Mouse (Mus musculus) kidney, embryonic 14.5 days (tissue): ENCODE results near the gene Tenm3. TPM values are rescaled to one million over a fixed set of nuclear protein-coding genes. Genes with fewer than 3 reads are reported as not detected.

Experiments used
- ATAC-seq: fragments of 200-750 bp; cut with Nextera tagmentation; 2 replicates; pipeline ENCODE4 v1.8.0; 2017; ENCODE audit warnings: moderate number of reproducible peaks, mild to moderate bottlenecking, moderate TSS enrichment, moderate library complexity; ENCODE audit not compliant: low FRiP score, low TSS enrichment
- H3K27ac ChIP-seq: fragments of 300-500 bp; sonication (generic); 2 replicates; pipeline ENCODE4 v1.5.1; 2014; ENCODE audit warnings: low read depth, mild to moderate bottlenecking, low read length, moderate library complexity, mixed read lengths
- H3K27me3 ChIP-seq: fragments of 300-500 bp; sonication (generic); 2 replicates; pipeline ENCODE4 v1.6.1; 2014; ENCODE audit warnings: mild to moderate bottlenecking, low read length; ENCODE audit not compliant: control insufficient read depth, insufficient read depth
- H3K36me3 ChIP-seq: fragments of 300-500 bp; sonication (generic); 2 replicates; pipeline ENCODE4 v1.6.1; 2014; ENCODE audit warnings: low read length, mixed read lengths; ENCODE audit not compliant: control insufficient read depth, insufficient read depth
- H3K4me1 ChIP-seq: fragments of 300-500 bp; sonication (generic); 2 replicates; pipeline ENCODE4 v1.6.1; 2014; ENCODE audit warnings: low read length, mixed read lengths; ENCODE audit not compliant: control insufficient read depth, insufficient read depth
- H3K4me2 ChIP-seq: fragments of 300-500 bp; sonication (generic); replicated peaks from 2 replicates; pipeline ENCODE4 v1.6.1; 2014; ENCODE audit warnings: low read depth, mild to moderate bottlenecking, low read length
- H3K4me3 ChIP-seq: fragments of 300-500 bp; sonication (generic); 2 replicates; pipeline ENCODE4 v1.5.1; 2014; ENCODE audit warnings: mild to moderate bottlenecking, low read length
- H3K9ac ChIP-seq: fragments of 300-500 bp; sonication (generic); 2 replicates; pipeline ENCODE4 v1.6.1; 2014; ENCODE audit warnings: low read depth, mild to moderate bottlenecking, low read length, moderate library complexity
- H3K9me3 ChIP-seq: fragments of 300-500 bp; sonication (generic); 2 replicates; pipeline ENCODE4 v1.6.1; 2016; ENCODE audit warnings: low read length; ENCODE audit not compliant: control insufficient read depth
- WGBS: fragments of 180-500 bp; shearing (Covaris S2); extraction: QIAGEN DNeasy Blood & Tissue Kit; methylation state at CpG from one replicate; pipeline ENCODE4 v1.1.7; 2014; 5-methylcytosine and 5-hydroxymethylcytosine counted together
- polyA plus RNA-seq: library from polyadenylated mRNA; unstranded; fragments of >200 nt; fragmentation: Nextera tagmentation; extraction: Ambion mirVana; gene quantifications from 2 replicates; pipeline ENCODE4 v1.2.1, GENCODE M21; 2014

Tenm3 gene
- polyA plus RNA-seq, 1 experiment from 2014 or later: 34.4 TPM

DNA sequence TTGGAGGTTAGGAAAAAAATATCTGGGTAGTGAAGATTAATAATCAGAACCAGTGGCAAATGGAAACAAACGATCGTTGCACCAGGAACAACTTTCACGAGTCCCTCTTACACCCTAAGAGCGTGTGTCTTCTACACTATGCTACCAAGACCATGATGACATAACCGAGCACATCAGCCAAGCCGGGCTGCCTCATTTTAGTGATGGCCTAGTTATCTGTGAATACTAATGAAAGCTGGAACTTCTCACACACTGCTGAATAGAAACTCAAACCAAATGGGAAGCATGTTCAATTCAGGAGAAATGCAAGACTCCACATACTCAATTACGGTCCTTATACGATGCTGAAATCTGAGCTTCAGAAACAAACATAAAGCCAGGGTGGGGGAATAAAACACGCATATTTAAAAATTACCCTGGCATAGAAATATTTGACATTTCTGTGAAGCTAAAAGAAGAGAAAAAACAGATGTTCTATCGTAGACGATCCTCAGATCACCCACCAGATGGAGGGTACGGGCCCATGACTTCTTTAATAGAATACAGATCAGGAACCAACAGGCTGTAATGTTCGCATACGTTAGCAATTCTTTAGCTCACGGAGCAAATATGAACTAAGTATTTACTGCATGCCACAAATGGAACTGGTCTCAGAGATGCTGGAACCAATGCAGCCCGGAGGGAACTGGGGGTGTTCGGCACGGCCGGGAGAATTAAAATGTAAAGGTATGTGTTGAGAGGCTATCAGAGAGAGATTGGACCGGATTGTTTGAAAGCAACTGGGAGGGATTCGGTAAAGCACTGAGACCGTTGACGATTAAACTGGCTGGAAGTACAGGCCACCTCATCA is 393.1 kb downstream of the Tenm3 start:
- H3K36me3 ChIP-seq: no peaks in the 10 kb centered on the region
- no peaks in the 10 kb centered on the region for H3K9me3 ChIP-seq
- no peak overlapping the region for H3K4me2 ChIP-seq
- no peak overlapping the region for H3K27ac ChIP-seq
- H3K9ac ChIP-seq: no peak overlapping the region
- peaks cover 17% of the 10 kb centered on the region for H3K4me1 ChIP-seq
- 74% methylated on average over 23 of the region's 23 CpGs for WGBS
- no peaks in the 10 kb centered on the region for H3K27me3 ChIP-seq
- no peak for ATAC-seq
- H3K4me3 ChIP-seq: no peak overlapping the region

DNA sequence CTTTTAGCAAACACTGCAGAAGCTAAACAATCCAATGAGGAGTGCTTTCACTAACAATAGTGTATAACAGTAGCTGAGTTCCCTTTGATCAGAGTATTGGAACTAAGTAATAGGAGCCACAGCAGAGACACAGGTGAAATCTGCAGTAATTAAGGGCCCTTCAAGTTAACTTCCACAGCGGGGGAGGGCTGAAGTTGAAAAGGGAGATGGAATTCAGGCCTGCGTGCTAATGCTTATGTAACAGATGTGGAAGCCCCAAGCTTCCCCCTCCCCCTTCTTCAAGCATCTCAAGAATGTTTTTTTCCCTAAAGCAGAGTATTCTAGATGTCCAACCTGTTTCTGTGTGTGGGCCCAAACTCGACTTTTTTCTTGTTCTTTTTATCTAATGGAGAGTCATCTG is 394.1 kb downstream of the Tenm3 start:
- no peak overlapping the region for H3K4me3 ChIP-seq
- peak overlapping the region; percentile 3; the same call in 1 of the 2 replicates for H3K4me2 ChIP-seq
- H3K4me1 ChIP-seq: peaks cover 17% of the 10 kb centered on the region
- 7% methylated on average over 3 of the region's 3 CpGs for WGBS
- no peak overlapping the region for H3K9ac ChIP-seq
- no peaks in the 10 kb centered on the region for H3K36me3 ChIP-seq
- no peak overlapping the region for H3K27ac ChIP-seq
- peak; percentile 43; the same call in 1 of the 2 replicates for ATAC-seq
- no peaks in the 10 kb centered on the region for H3K27me3 ChIP-seq
- H3K9me3 ChIP-seq: no peaks in the 10 kb centered on the region

DNA sequence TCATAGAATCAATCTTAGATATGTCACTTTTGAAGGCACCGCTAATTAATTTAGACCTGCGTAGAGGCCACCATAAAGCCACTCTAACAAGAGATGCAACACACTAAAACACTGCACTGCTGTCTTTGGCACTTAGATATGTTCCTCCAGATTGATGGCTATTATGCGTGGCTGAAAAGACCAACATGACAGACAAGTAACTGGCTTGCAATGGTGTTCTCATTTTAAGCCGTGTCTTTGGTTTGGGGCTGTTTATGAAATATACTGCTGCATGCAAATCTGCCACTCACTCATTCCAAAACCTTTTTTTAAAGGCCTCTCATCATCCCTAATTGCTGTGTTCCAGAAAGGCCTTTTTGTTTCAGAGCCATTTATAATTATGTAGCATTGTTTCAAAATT is 398.1 kb downstream of the Tenm3 start:
- Histone ChIP-seq H3K36me3 (no peaks in the 10 kb centered on the region), H3K4me2 (no peak overlapping the region), H3K27me3 (no peaks in the 10 kb centered on the region), H3K4me1 (peaks cover 11% of the 10 kb centered on the region), H3K9me3 (no peaks in the 10 kb centered on the region), H3K27ac (no peak overlapping the region), H3K4me3 (no peak overlapping the region), H3K9ac (no peak overlapping the region)
- WGBS: 94% methylated on average over 4 of the region's 4 CpGs
- no peak for ATAC-seq

DNA sequence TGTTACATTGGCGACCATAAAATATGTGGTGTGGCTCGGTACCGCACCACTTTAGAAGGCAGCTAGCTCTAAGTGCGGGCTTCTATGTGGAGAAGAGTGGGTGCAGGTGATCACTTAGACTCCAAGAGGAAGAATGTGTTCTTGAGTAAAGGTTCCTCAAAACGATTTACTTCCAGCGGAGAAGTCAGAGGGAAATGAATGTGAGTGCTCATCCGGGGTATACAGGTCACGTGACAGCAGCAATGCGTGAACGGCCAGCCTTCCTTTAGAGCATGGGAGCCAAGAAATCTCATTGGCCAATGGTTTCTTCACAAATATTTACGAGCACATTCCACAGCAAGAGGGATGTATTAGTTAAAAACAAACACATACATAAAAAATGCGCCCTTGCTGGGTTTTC is 404.3 kb downstream of the Tenm3 start:
- H3K4me1 ChIP-seq: 0 out of 2 replicates have a peak, but pooled peaks cover 8% of the 10 kb centered on the region
- ATAC-seq: no peak
- no peak overlapping the region for H3K9ac ChIP-seq
- H3K36me3 ChIP-seq: no peaks in the 10 kb centered on the region
- H3K27me3 ChIP-seq: no peaks in the 10 kb centered on the region
- no peak overlapping the region for H3K27ac ChIP-seq
- H3K4me3 ChIP-seq: no peak overlapping the region
- H3K4me2 ChIP-seq: no peak overlapping the region
- WGBS: 75% methylated on average over 12 of the region's 12 CpGs
- H3K9me3 ChIP-seq: no peaks in the 10 kb centered on the region

DNA sequence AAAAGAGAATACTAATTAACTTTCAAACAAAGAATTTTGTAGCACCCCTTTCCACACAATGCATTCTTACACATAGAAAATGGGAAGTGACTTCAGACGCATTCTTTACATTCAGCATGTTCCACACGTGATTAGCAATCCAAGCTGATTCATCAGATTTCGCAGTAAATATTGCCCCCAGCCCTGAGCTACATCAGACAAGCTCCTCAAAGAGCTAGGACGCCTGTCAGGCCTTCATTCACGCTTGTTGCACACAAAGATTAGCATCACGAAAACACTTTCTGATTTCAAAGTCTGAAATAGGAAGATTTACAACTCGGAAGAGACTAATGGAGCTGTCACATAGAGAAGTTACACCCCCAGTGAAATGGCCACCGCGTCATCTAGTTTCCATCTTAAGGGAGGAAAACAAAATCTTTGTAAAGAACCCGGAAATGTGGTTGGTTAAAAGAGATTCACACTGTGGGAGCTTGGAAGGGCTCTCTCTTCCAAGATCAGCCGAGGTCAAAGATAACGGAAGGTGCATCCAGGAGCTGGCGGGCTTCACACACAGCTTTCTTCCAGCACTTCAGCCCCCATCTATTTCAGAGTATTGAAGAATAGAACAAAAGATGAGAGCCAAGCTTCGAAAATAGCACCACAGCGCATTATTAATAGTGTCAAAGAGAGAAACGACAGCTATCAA is 406.1 kb downstream of the Tenm3 start:
- Histone ChIP-seq H3K27ac (no peak overlapping the region), H3K4me1 (0 out of 2 replicates have a peak, but pooled peaks cover 8% of the 10 kb centered on the region), H3K27me3 (no peaks in the 10 kb centered on the region), H3K9me3 (no peaks in the 10 kb centered on the region), H3K4me2 (no peak overlapping the region), H3K4me3 (no peak overlapping the region), H3K36me3 (no peaks in the 10 kb centered on the region), H3K9ac (no peak overlapping the region)
- 0 out of 2 replicates have a peak, but pooled peaks have one; percentile 4 for ATAC-seq
- WGBS: 47% methylated on average over 16 of the region's 16 CpGs

DNA sequence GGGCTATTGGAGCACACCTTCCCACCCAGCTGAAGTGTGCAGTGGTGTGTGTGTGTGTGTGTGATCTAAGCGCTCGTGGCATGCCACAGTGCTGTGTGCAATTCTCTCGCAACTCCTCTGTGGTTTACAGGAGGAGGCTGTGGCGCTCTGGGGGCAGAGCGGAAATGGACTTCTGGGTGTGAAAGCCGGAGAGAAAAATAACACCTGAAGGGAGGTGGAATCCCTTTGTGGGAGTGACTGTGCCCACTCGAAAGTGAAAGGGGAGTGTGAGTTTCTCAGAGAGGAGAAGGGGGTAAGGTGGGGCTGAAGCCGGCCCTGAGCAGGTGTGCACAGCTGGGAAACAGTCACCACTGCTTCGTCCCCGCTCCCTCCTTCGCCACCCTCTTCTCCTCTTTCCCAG is 418.6 kb downstream of the Tenm3 start:
- Histone ChIP-seq H3K27me3 (no peaks in the 10 kb centered on the region), H3K36me3 (no peaks in the 10 kb centered on the region), H3K4me3 (no peak overlapping the region), H3K9ac (no peak overlapping the region), H3K4me1 (0 out of 2 replicates have a peak, but pooled peaks cover 7% of the 10 kb centered on the region), H3K27ac (no peak overlapping the region), H3K4me2 (peak overlapping the region; percentile 17; the same call in 1 of the 2 replicates), H3K9me3 (no peaks in the 10 kb centered on the region)
- ATAC-seq: no peak; the same call in 1 of the 2 replicates
- 43% methylated on average over 11 of the region's 11 CpGs for WGBS

DNA sequence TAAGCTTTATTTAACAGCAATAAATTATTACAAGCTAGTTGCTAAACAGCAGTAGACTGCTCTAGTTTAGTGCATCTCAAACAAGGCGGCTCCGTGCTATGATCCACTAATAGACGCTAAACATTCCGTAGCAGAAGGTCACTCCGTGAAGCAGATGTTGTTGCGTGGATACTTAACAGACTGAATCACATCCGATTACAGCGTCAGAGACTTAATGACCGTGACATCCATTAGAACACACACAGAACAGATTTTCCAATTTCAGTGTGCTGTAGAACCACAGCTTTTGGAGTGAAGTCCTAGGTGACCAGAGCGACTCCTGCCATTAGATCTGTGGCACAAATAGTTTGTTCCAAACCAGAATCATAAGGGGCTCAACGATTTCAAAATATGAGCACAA is 426.0 kb downstream of the Tenm3 start:
- H3K27ac ChIP-seq: no peak overlapping the region
- no peaks in the 10 kb centered on the region for H3K27me3 ChIP-seq
- no peaks in the 10 kb centered on the region; the same call in 1 of the 2 replicates for H3K36me3 ChIP-seq
- ATAC-seq: no peak
- no peak overlapping the region for H3K4me2 ChIP-seq
- no peaks in the 10 kb centered on the region for H3K9me3 ChIP-seq
- no peak overlapping the region for H3K9ac ChIP-seq
- no peak overlapping the region for H3K4me3 ChIP-seq
- 43% methylated on average over 11 of the region's 11 CpGs for WGBS
- no peaks in the 10 kb centered on the region for H3K4me1 ChIP-seq

DNA sequence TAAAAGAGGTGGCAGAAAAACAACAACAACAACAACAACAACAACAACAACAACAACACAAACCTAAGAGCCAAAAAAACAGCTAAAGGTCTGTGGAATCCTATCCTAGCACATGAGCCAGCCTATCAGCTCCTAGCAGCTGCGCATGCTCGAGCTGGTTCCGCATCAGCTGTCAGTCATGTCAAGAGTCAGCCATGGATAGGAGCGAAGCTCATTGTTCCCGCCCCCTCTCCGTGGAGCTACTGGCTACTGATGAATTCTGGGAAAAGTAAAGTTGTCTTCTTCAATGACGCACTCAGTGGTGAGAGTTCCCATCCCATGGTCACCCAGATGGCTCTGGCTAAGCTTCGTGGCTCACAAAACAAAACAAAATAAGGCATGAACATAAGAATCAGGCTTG is 432.8 kb downstream of the Tenm3 start:
- ATAC-seq: no peak

DNA sequence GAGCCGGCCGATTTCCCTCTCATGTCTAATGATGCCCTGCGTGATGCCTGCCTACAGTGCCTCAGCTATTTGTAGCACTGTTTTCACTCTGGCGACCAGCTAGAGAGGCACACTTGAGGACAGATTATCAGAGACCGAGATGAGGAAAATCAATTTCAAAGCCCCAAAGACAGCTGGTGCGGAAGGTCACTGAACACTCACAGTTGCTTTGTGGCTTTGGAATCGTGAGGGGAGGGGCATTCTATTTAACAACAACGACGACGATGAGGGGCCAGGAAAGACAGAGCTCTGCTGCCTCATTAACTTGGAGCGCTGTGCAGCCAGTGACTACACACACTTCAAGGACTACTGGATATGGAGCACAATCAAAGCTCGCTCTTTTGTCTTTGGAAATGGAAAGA is 443.2 kb downstream of the Tenm3 start:
- WGBS: 48% methylated on average over 12 of the region's 12 CpGs
- H3K4me2 ChIP-seq: no peak overlapping the region
- ATAC-seq: no peak; the same call in 1 of the 2 replicates
- no peaks in the 10 kb centered on the region for H3K27me3 ChIP-seq
- no peak overlapping the region for H3K27ac ChIP-seq
- no peak overlapping the region for H3K9ac ChIP-seq
- no peaks in the 10 kb centered on the region for H3K9me3 ChIP-seq
- H3K36me3 ChIP-seq: no peaks in the 10 kb centered on the region
- no peak overlapping the region for H3K4me3 ChIP-seq
- no peaks in the 10 kb centered on the region for H3K4me1 ChIP-seq

More for the DNA sequence above, 432.8 kb downstream of the Tenm3 start:
- Histone ChIP-seq H3K9me3 (peaks cover 10% of the 10 kb centered on the region; the same call in 1 of the 2 replicates), H3K4me2 (no peak overlapping the region), H3K4me3 (no peak overlapping the region), H3K36me3 (no peaks in the 10 kb centered on the region), H3K9ac (no peak overlapping the region), H3K27ac (no peak overlapping the region), H3K4me1 (no peaks in the 10 kb centered on the region), H3K27me3 (no peaks in the 10 kb centered on the region)
- 94% methylated on average over 8 of the region's 8 CpGs for whole genome bisulfite sequencing
